8 mouse cellular contexts compared by ENCODE assay signal in genomic region chr13:34345128-34346085, GRCm38 (mm10). TPM values are rescaled to one million over a fixed set of nuclear protein-coding genes. Genes with fewer than 3 reads are reported as not detected.
DNase-seq lines count a peak whose midpoint lies in the region.

Gene Slc22a23 (minus strand): TSS chr13:34345182.

- peaks cover 21% of the 10 kb centered on the region for H3K27me3 ChIP-seq in midbrain, embryonic 10.5 days (ENCODE audit: low read depth, poor library complexity, severe bottlenecking)

- H3K27ac ChIP-seq in midbrain, embryonic 10.5 days (replicated peaks), result peak within 1 kb of the TSS; percentile 96

- intact Hi-C loops in left cerebral cortex, postnatal 36 days (cut with DNase I), result loop anchor here (2.0 to 5.0 kb wide), 2 partner anchors 157 to 287 kb away; no protein-coding TSS in a partner anchor

- H3K9me3 ChIP-seq in midbrain, embryonic 10.5 days (replicated peaks), result no peaks in the 10 kb centered on the region

- H3K4me3 ChIP-seq in midbrain, embryonic 10.5 days, result peak within 1 kb of the TSS; percentile 94

- H3K36me3 ChIP-seq in midbrain, embryonic 10.5 days, result peaks cover 6% of the 10 kb centered on the region; the same call in 1 of the 2 replicates

- 3% methylated on average over 57 of the region's 69 CpGs for WGBS in midbrain, embryonic 10.5 days

- peak; percentile 86 for DNase-seq in adrenal gland, adult 2 months
- peak; percentile 73 for DNase-seq in embryo, embryonic 10 days (ENCODE audit: low spot score)
- peak; percentile 80 for DNase-seq in gastrocnemius, postnatal 10 days
- DNase-seq in induced T-regulatory cell, adult 2 months (ENCODE audit: low read depth), result peak; percentile 31
- peak; percentile 77 to 81 for DNase-seq in left cerebral cortex, postnatal 36 days (ENCODE audit: low spot score in 2 of 2)
- DNase-seq in midbrain, embryonic 10.5 days (ENCODE audit: low spot score), result peak; percentile 82
- peak; percentile 81 for DNase-seq in spleen, adult 12 weeks (ENCODE audit: low spot score)
- DNase-seq in T-cell, adult 2 months (ENCODE audit: low spot score), result no peak

- H3K4me1 ChIP-seq in midbrain, embryonic 10.5 days, result peaks cover 62% of the 10 kb centered on the region

RNA-seq across cellular contexts. Expression of gene Slc22a23, which starts in this region (rescaled TPM):
- 10 to 100 TPM in 1 of 2 experiments, 1 to 10 TPM in 1; 5.8 to 10.2 TPM for total RNA-seq in adrenal gland, adult 2 months (2021)
- polyA plus RNA-seq in adrenal gland, adult 2 months (2012; rRNA removed), result 13.5 and 14.2 TPM in 2 replicates
- 10 to 100 TPM; 10.3 to 10.9 TPM for total RNA-seq in gastrocnemius, postnatal 10 days (2021)
- 10 to 100 TPM; 50.0 to 59.4 TPM for total RNA-seq in left cerebral cortex, postnatal 36 days (2021)
- polyA plus RNA-seq in midbrain, embryonic 10.5 days (2016; fragmentation: Nextera tagmentation; extraction: Ambion mirVana), result 7.9 and 9.3 TPM in 2 replicates

Comparison
In these comparisons a context has a peak if more than half of its experiments do, and no peak if none do; other contexts are left out.
1. RNA of gene Slc22a23 (total RNA-seq): 50.0 to 59.4 TPM in left cerebral cortex, postnatal 36 days; 10.3 to 10.9 TPM in gastrocnemius, postnatal 10 days and 5.8 to 10.2 TPM in adrenal gland, adult 2 months; every median in the first group is over 4 times any median in the second.